Comparison of ENCODE assay signal across 24 mouse cellular contexts in the genomic region with DNA sequence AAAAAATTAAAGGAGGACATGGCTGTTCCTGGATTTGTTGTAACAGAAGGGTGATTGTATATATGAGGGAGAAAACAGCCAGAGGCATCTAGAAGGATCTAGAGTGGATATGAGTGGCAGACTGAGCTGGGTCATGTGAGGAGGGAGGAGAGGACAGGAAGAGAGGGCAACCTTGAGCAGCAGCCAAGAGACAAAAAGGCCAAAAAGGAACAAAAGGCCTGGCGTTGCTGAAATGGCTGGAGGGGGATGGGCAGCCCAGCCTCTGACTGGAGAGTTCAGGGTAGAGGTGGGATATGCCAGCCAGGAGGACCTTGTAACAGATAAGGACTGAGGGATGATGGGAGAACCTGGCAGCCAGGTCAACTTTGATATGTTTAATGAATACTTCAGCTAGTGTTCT. TPM values are rescaled to one million over a fixed set of nuclear protein-coding genes. Genes with fewer than 3 reads are reported as not detected.
A peak's percentile ranks its signal among the peaks of the same experiment; 100 is the strongest.
DNase-seq lines count a peak whose midpoint lies in the region; ATAC-seq lines count a peak whose summit lies in the region.
"Had no signal": no experiment of that assay in that cellular context is flagged by ENCODE, and none has a peak within 500 bp of the region (broad histone marks: within the 10 kb centered on the region; RNA-seq: fewer than 3 reads in every experiment).

No protein-coding gene starts in this region.

- H3K27me3 ChIP-seq in hindbrain, embryonic 13.5 days, result no peaks in the 10 kb centered on the region
- H3K27me3 ChIP-seq: embryonic facial prominence, embryonic 13.5 days; forebrain, embryonic 13.5 days; heart, embryonic 15.5 days; hindbrain, embryonic 15.5 days; liver, embryonic 15.5 days; midbrain, embryonic 15.5 days; neural tube, embryonic 13.5 days had no signal

- no peak overlapping the region for H3K9ac ChIP-seq in hindbrain, embryonic 13.5 days
- H3K9ac ChIP-seq: embryonic facial prominence, embryonic 13.5 days; forebrain, embryonic 13.5 days; heart, embryonic 15.5 days; hindbrain, embryonic 15.5 days; liver, embryonic 15.5 days; midbrain, embryonic 15.5 days; neural tube, embryonic 13.5 days had no signal

- H3K36me3 ChIP-seq in hindbrain, embryonic 13.5 days, result no peaks in the 10 kb centered on the region
- H3K36me3 ChIP-seq: embryonic facial prominence, embryonic 13.5 days; heart, embryonic 15.5 days; hindbrain, embryonic 15.5 days; liver, embryonic 15.5 days; midbrain, embryonic 15.5 days; neural tube, embryonic 13.5 days had no signal

- no peak overlapping the region for H3K27ac ChIP-seq in hindbrain, embryonic 13.5 days
- H3K27ac ChIP-seq: embryonic facial prominence, embryonic 13.5 days; forebrain, embryonic 13.5 days; gastrocnemius, adult 2 months; heart, embryonic 15.5 days; hindbrain, embryonic 15.5 days; layer of hippocampus, adult 2 months; liver, embryonic 15.5 days; macrophage; midbrain, embryonic 15.5 days; neural tube, embryonic 13.5 days had no signal

- DNase-seq in cerebellum, postnatal 10 days, result peak; percentile 21
- DNase-seq in cerebellum, adult 11-12 months, result no peak
- peak; percentile 70 for DNase-seq in 416B (ENCODE audit: low read depth)
- peak; percentile 73 for DNase-seq in adrenal gland, adult 2 months
- peak; percentile 6 to 24 for DNase-seq in adrenal gland, postnatal 4 days (ENCODE audit: low spot score in 2 of 2)
- DNase-seq in layer of hippocampus, adult 11-12 months (ENCODE audit: low spot score), result no peak
- DNase-seq: cerebellum, adult 2 months; cerebellum, postnatal 36 days; embryo, embryonic 11 days; gastrocnemius, adult 2 months; heart, postnatal 36 days; kidney, postnatal 10 days; thymus, postnatal 14 days had no signal

- H3K9me3 ChIP-seq in hindbrain, embryonic 13.5 days, result no peaks in the 10 kb centered on the region
- H3K9me3 ChIP-seq: liver, embryonic 15.5 days; midbrain, embryonic 15.5 days had no signal

- ATAC-seq in hindbrain, embryonic 13.5 days (ENCODE audit: low FRiP score), result no peak
- ATAC-seq: forebrain, embryonic 13.5 days; midbrain, embryonic 15.5 days had no signal

- H3K4me1 ChIP-seq in hindbrain, embryonic 13.5 days (replicated peaks), result peaks cover 8% of the 10 kb centered on the region
- H3K4me1 ChIP-seq: embryonic facial prominence, embryonic 13.5 days had no signal

- WGBS in hindbrain, embryonic 13.5 days, result 30% methylated on average over 1 of the region's 1 CpGs

- H3K4me2 ChIP-seq in hindbrain, embryonic 13.5 days, result no peak overlapping the region
- H3K4me2 ChIP-seq: embryonic facial prominence, embryonic 13.5 days; forebrain, embryonic 13.5 days; heart, embryonic 15.5 days; hindbrain, embryonic 15.5 days; liver, embryonic 15.5 days; midbrain, embryonic 15.5 days; neural tube, embryonic 13.5 days had no signal

- no peak overlapping the region for H3K4me3 ChIP-seq in hindbrain, embryonic 13.5 days
- H3K4me3 ChIP-seq: embryonic facial prominence, embryonic 13.5 days; erythroblast, embryonic 14.5 days; forebrain, embryonic 13.5 days; gastrocnemius, adult 2 months; heart, embryonic 15.5 days; hindbrain, embryonic 15.5 days; layer of hippocampus, adult 2 months; liver, embryonic 15.5 days; midbrain, embryonic 15.5 days; neural tube, embryonic 13.5 days had no signal

RNA-seq across cellular contexts. Expression of a gene that starts 2.9 kb away (rescaled TPM):
- total RNA-seq in adrenal gland, adult 2 months (2021), result 1 to 10 TPM; 3.7 to 4.2 TPM
- not detected in 2 replicates for polyA plus RNA-seq in adrenal gland, adult 2 months (2012; rRNA removed)
- total RNA-seq in adrenal gland, postnatal 4 days (2021), result 1 to 10 TPM; 6.5 to 8.1 TPM
- polyA plus RNA-seq in hindbrain, embryonic 13.5 days (2015; fragmentation: Nextera tagmentation; extraction: Ambion mirVana), result 2.9 and 3.6 TPM in 2 replicates

Comparison
In these comparisons a context has a peak if more than half of its experiments do, and no peak if none do; other contexts are left out.
1. DNase-seq: peak in cerebellum, postnatal 10 days (2 of 2), 416B (single experiment), adrenal gland, adult 2 months (single experiment) and adrenal gland, postnatal 4 days (2 of 2); none in cerebellum, adult 11-12 months (single experiment) and layer of hippocampus, adult 11-12 months (single experiment).